Mouse (Mus musculus) cerebellum, postnatal 10 days (tissue): ENCODE data around the gene Plekhg1.

ENCODE experiments used
- DNase-seq, 2 experiments: peaks; one replicate each; pipeline ENCODE4 v3.0.0; 2021; ENCODE audit warnings: mixed read lengths in 2 of 2

The Plekhg1 gene

GRCm38 (mm10) chr10:3831597-3832351, 91.6 kb downstream of the Plekhg1 start:
- DNase-seq: peak; percentile 31 to 53

- DNase-seq: no peak
These were observed 93.9 kb downstream of the Plekhg1 start for GRCm38 (mm10) chr10:3834060-3834459.

- no peak for DNase-seq
These were observed 94.5 kb downstream of the Plekhg1 start for GRCm38 (mm10) chr10:3834678-3835077.

- DNase-seq: peak in 1 of 2 experiments; percentile 30
These were observed 95.5 kb downstream of the Plekhg1 start for GRCm38 (mm10) chr10:3835616-3836015.

- DNase-seq: no peak
These were observed 99.7 kb downstream of the Plekhg1 start for GRCm38 (mm10) chr10:3839748-3840432.

DNA sequence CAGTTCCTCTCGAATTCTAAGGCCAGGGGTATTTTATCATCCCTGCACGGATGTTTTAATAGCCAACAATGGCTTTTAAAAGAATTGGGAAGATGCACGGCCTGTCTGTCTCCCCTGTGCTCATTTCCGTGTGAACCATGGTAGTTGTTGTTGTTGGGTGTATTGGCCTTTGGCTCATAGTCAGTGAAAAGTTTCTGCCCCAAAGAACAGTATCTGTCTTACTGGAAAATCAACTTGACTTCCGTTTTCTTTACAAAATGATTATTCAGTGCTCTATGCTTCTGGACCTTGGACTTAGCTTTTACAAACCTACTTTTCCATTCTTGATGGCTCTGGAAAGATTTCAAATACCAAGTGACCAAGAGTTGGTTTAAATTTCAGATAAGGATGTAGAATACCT, 104.3 kb downstream of the Plekhg1 start:
- no peak for DNase-seq

- no peak for DNase-seq
These were observed 106.9 kb downstream of the Plekhg1 start for GRCm38 (mm10) chr10:3847021-3847420.

DNA sequence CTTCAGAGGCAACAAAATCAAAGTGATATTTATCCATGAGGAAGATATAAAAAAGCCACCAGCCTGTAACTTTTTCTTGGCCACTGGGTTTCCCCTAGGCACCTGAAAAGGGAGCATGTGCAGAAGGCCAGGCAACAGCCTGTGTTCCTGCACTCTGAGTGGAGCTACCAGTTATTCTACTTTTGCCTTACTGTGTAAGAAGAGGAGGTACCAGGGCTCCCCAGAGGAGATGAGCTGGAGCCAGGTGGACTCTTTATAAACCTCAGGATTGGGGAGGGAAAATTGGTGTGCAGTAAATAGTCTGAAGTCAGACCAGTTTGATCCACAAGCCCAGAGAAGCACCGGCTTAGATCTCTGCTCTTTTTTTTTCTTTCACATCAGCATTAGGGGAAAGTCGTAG, 111.3 kb downstream of the Plekhg1 start:
- DNase-seq: no peak

DNA sequence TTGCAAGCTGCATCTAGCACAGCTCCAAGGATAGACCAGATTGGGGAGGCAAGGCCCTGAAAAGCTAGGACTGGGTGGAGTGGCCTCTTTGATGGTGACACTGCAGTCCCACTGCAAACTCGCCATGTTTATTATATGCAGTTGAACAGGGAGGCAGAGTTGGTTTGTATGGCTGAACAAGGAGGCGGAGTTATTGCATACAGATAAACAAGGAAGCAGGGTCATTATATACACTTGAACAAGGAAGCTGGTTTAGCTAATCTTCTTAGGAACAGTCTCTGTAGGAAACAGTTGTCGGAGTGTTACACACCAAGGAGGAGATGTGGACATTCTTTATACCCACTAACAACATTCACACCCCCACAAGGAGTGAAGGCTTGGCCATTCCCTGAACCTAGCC, 112.6 kb downstream of the Plekhg1 start:
- no peak for DNase-seq

GRCm38 (mm10) chr10:3857912-3858311, 117.7 kb downstream of the Plekhg1 start:
- no peak for DNase-seq

GRCm38 (mm10) chr10:3858437-3858836, 118.3 kb downstream of the Plekhg1 start:
- no peak for DNase-seq

GRCm38 (mm10) chr10:3858961-3859714, 119.0 kb downstream of the Plekhg1 start:
- no peak for DNase-seq

DNA sequence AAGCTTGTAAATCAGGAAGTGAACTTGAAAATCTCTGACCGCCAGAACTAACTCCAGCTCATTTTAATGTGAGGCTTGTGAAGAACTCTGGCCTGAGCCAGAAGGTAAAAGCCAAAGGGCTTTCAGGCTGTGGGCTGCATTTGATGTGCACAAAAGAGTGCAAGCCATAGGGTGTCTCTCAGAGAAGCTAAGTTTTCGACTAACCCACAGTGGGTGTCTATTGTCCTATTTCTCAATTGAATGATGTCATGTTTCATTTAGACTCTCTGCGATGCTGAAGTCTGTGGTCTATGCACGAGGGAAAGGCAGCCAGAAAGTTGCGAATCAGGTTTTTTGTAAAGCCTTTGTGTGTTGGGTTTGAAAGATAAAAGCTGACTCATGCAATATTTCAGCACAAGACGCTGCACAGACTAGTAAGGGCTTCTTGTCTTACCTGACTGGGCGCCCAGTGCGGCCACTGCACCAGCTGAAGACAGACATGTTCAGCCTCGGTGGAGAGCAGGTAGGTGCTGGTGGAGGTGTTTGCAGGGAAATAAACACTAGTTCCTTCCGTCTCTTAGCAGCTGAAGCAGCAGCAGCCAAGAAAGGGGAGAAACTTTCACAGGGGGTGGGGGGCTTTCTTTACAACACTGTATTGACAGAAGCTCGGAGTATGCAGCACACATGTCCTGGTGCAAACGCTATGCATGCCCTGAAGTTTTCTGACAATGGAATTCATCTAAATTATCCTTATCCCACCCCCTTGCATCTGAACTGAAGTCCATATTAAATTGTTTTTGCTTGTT, 123.4 kb downstream of the Plekhg1 start:
- no peak for DNase-seq

DNA sequence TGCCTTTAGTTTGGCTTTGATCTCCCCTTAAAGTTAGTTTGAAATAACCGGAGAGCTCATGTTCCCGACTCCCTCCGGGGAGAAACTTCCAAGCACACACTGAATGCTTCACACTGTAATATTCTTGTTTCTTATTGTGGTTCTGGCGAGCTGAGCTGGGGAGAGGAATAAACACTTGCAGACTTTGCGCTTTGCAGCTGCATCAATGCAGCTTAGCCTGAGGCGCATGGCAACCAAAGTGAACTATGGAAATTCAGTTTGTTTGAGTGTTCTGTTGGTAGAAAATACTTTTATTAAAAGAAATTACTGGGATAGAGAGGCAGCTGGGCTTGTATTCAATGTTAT, 124.0 kb downstream of the Plekhg1 start:
- DNase-seq: no peak

GRCm38 (mm10) chr10:3867298-3867697, 127.1 kb downstream of the Plekhg1 start:
- DNase-seq: no peak

- no peak for DNase-seq
These were observed 130.7 kb downstream of the Plekhg1 start for GRCm38 (mm10) chr10:3870828-3871227.

DNA sequence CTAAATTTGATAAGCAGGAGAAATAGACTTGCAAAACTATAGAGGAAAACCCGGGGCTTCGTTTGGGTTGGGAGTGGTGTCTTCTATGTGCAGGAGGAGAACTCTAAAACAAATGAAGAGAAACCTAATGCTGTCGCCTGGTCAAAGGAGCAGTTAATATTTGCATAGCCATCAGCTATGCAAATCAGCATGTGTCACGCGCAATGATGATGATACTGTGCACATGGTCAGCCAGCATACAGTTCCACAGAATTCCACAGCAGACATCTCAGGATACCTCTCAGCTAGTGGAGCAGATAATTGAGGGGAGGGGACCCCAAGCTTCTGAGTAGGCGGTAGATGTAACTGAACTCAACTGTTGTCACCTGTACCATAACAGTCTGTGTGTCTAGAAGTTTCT, 133.3 kb downstream of the Plekhg1 start:
- no peak for DNase-seq

DNA sequence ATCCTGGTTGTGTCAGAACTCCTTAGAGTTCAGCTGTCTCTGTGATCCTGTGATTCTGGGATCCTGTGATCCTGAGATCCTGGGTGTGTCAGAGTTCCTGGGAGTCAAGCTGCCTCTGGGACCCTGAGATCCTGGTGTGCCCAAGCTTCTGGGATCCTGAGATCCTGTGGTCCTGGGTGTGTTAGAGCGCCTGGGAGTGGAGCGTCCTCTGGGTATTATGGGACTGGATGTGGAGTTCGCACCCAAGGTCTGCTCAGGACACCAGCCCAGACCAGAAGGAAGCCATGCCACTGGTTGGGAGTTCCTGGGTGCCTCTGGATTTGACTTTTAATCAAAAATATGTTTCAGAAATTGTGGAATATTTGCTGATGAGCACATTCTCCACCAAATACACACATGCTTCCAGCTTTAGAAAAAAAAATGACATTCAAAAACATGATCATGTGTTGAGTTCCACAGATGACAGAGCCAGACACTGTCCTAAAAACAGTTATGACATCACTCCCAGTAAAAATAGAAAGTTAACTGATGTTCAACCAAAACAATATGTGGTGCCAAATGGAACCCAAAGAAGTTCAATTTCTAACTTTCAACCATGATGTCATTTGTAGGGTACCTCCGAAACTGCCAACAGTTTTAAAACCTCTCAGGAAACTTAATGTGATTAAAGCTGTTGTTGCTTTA, 137.8 kb downstream of the Plekhg1 start:
- no peak for DNase-seq

GRCm38 (mm10) chr10:3881179-3881578, 141.0 kb downstream of the Plekhg1 start:
- no peak for DNase-seq

DNA sequence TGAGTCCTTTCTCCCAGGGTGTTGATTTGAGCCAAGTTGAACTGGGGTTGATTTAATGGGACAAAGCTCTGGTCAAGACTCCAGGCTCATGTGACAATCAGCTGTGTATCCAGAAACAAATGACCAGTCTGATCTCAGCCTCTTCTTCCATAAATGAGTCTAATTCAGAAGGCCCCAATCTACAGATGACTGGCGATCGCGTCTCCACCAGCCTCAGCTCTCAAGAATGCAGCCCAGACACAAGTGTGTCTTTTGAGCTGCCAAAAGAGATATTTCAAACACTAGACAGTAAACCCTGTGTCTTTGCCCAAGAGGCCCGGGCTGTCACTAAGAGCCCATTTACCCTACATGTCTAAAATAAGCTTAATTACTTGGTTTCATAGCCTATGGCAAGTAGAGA, 148.3 kb downstream of the Plekhg1 start:
- DNase-seq: no peak

DNA sequence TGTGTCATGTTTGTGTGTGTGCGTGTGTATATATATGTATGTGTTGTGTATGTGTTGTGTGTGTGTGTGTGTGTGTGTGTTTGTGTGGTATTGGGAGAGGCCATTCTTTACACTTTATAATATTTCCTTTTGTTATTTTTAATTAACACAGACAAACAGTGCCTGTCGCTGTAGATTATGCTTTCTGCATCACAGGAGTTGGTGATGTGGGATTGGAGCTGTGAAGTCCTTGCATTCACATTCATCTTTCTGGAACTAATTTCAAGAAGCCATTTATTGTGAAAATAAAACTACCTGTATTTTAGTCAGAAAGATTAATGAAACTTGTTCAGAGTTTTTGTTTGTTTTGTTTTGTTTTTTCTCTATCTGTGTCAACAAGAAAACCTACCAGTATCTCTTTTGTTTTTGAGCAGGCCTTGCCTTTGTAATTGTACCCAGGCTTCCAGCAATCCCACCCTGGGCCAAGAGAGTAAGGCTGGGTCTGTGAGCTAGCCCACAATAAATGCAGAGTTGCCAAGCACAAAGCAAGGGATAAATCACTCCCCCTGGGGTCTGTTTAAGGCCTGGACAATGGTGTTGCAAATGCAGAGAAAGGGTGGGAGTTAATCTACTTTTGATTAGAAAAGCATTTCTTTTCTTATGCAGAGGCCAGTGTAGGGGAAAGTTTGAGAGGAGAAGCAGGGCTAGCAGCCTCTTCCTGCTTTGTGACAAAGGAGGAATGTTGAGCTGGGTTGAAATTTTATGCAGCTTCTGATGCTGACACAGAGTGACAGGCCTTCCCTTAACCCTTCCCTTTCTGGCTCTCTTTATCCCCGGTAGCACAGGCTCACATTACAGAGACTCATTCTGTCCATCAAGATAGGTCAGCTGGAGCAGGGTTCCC, 151.5 kb downstream of the Plekhg1 start:
- no peak for DNase-seq
